Comparison of ENCODE assay signal across 8 mouse cellular contexts in genomic region chr1:128358916-128359553, GRCm38 (mm10). TPM values are rescaled to one million over a fixed set of nuclear protein-coding genes. Genes with fewer than 3 reads are reported as not detected.
DNase-seq lines count a peak whose midpoint lies in the region; ATAC-seq and TF ChIP-seq lines count a peak whose summit lies in the region.

No protein-coding gene starts in this region.

- WGBS in kidney, adult 2 months = under 1% methylated on average over 35 of the region's 35 CpGs
- WGBS in intestine, embryonic 15.5 days = under 1% methylated on average over 35 of the region's 35 CpGs

- H3K4me2 ChIP-seq in intestine, embryonic 15.5 days (replicated peaks) = peak overlapping the region; percentile 61

- no peaks in the 10 kb centered on the region for H3K27me3 ChIP-seq in kidney, adult 2 months (replicated peaks; ENCODE audit: control insufficient read depth, insufficient read depth, low read length)
- H3K27me3 ChIP-seq in intestine, embryonic 15.5 days (replicated peaks) = no peaks in the 10 kb centered on the region

- no peak overlapping the region for H3K27ac ChIP-seq in kidney, adult 2 months (ENCODE audit: insufficient read depth, low read depth, low read length)
- H3K27ac ChIP-seq in intestine, embryonic 15.5 days = peak overlapping the region; percentile 95

- no peaks in the 10 kb centered on the region for H3K9me3 ChIP-seq in intestine, embryonic 15.5 days

- ATAC-seq in common myeloid progenitor, adult 5-6 weeks (replicated peaks; ENCODE audit: low read depth, poor library complexity, severe bottlenecking) = peak; percentile 38
- peak; percentile 87 for ATAC-seq in intestine, embryonic 15.5 days
- ATAC-seq in megakaryocyte, adult 5-6 weeks (ENCODE audit: poor library complexity, severe bottlenecking) = peak; percentile 26

- H3K4me1 ChIP-seq in kidney, adult 2 months (ENCODE audit: control insufficient read depth, insufficient read depth, low read length) = peaks cover 18% of the 10 kb centered on the region
- H3K4me1 ChIP-seq in intestine, embryonic 15.5 days (replicated peaks) = peaks cover 19% of the 10 kb centered on the region; the same call in 1 of the 2 replicates

- no peak for TF ChIP-seq CTCF in kidney, adult 2 months (conservative IDR thresholded peaks at IDR 0.05; ENCODE audit: insufficient read depth, insufficient read length, low read depth, low read length)

- no peaks in the 10 kb centered on the region; the same call in 1 of the 2 replicates for H3K36me3 ChIP-seq in kidney, adult 2 months (ENCODE audit: control insufficient read depth, insufficient read depth, low read length)
- H3K36me3 ChIP-seq in intestine, embryonic 15.5 days = peaks cover 11% of the 10 kb centered on the region; the same call in 1 of the 2 replicates

- no peak for TF ChIP-seq POLR2A in kidney, adult 2 months (IDR thresholded peaks at IDR 0.05; ENCODE audit: low read depth, low read length)

- peak; percentile 32 for DNase-seq in kidney, adult 2 months
- DNase-seq in kidney, postnatal 4 days = no peak
- DNase-seq in ES-CJ7 (ENCODE audit: low read depth, low spot score) = peak; percentile 79
- no peak for DNase-seq in spleen, postnatal 36 days (ENCODE audit: low spot score in 2 of 2)
- DNase-seq in gastrocnemius, postnatal 25 days = no peak

- H3K9ac ChIP-seq in intestine, embryonic 15.5 days = peak overlapping the region; percentile 84

- peak overlapping the region; percentile 84 for H3K4me3 ChIP-seq in kidney, adult 2 months (ENCODE audit: insufficient read depth, low read depth, low read length)
- H3K4me3 ChIP-seq in intestine, embryonic 15.5 days (replicated peaks) = peak overlapping the region; percentile 84

RNA-seq across cellular contexts. Expression of gene Mcm6, which starts 0.4 kb away (rescaled TPM):
- 7.2 and 8.3 TPM in 2 replicates for polyA plus RNA-seq in kidney, adult 2 months (2012; rRNA removed)
- total RNA-seq in common myeloid progenitor, adult 5-6 weeks (2017) = 502 and 518 TPM in 2 replicates
- 243 and 257 TPM in 2 replicates for polyA plus RNA-seq in intestine, embryonic 15.5 days (2015; fragmentation: Nextera tagmentation; extraction: Ambion mirVana)
- 143 and 147 TPM in 2 replicates for total RNA-seq in megakaryocyte, adult 5-6 weeks (2015)
- total RNA-seq in megakaryocyte, adult 5-6 weeks (2017) = 205 and 215 TPM in 2 replicates
- total RNA-seq in gastrocnemius, postnatal 25 days (2021) = 1 to 10 TPM; 3.2 to 6.2 TPM

RNA-seq across cellular contexts. Expression of gene Lct, which starts 30.9 kb away (rescaled TPM):
- polyA plus RNA-seq in kidney, adult 2 months (2012; rRNA removed) = 0.03 and 0.05 TPM in 2 replicates
- total RNA-seq in common myeloid progenitor, adult 5-6 weeks (2017) = 0.05 and 0.10 TPM in 2 replicates
- 19.6 and 25.1 TPM in 2 replicates for polyA plus RNA-seq in intestine, embryonic 15.5 days (2015; fragmentation: Nextera tagmentation; extraction: Ambion mirVana)
- total RNA-seq in megakaryocyte, adult 5-6 weeks (2015) = 0.57 and 0.80 TPM in 2 replicates
- total RNA-seq in megakaryocyte, adult 5-6 weeks (2017) = 0.59 and 0.77 TPM in 2 replicates
- not detected for total RNA-seq in gastrocnemius, postnatal 25 days (2021)

RNA-seq across cellular contexts. Expression of gene Dars, which starts 58.1 kb away (rescaled TPM):
- polyA plus RNA-seq in kidney, adult 2 months (2012; rRNA removed) = 16.7 and 21.9 TPM in 2 replicates
- total RNA-seq in common myeloid progenitor, adult 5-6 weeks (2017) = 292 TPM in 2 replicates
- polyA plus RNA-seq in intestine, embryonic 15.5 days (2015; fragmentation: Nextera tagmentation; extraction: Ambion mirVana) = 169 and 200 TPM in 2 replicates
- 101 and 106 TPM in 2 replicates for total RNA-seq in megakaryocyte, adult 5-6 weeks (2015)
- total RNA-seq in megakaryocyte, adult 5-6 weeks (2017) = 149 and 150 TPM in 2 replicates
- total RNA-seq in gastrocnemius, postnatal 25 days (2021) = 10 to 100 TPM; 61.3 to 61.8 TPM

Comparison
In these comparisons a context has a peak if more than half of its experiments do, and no peak if none do; other contexts are left out.
1. DNase-seq: peak in kidney, adult 2 months (single experiment) and ES-CJ7 (single experiment); none in kidney, postnatal 4 days (0 of 2), spleen, postnatal 36 days (0 of 2) and gastrocnemius, postnatal 25 days (single experiment).
2. ATAC-seq: peak in every context shown above with its lines; median percentile 87 in intestine, embryonic 15.5 days; 38 in common myeloid progenitor, adult 5-6 weeks; 26 in megakaryocyte, adult 5-6 weeks.
3. RNA of gene Mcm6, which starts 0.4 kb away (total RNA-seq): 502 to 518 TPM in common myeloid progenitor, adult 5-6 weeks and 143 to 215 TPM in megakaryocyte, adult 5-6 weeks; 3.2 to 6.2 TPM in gastrocnemius, postnatal 25 days; every median in the first group is over 10 times any median in the second.